In the genomic region with DNA sequence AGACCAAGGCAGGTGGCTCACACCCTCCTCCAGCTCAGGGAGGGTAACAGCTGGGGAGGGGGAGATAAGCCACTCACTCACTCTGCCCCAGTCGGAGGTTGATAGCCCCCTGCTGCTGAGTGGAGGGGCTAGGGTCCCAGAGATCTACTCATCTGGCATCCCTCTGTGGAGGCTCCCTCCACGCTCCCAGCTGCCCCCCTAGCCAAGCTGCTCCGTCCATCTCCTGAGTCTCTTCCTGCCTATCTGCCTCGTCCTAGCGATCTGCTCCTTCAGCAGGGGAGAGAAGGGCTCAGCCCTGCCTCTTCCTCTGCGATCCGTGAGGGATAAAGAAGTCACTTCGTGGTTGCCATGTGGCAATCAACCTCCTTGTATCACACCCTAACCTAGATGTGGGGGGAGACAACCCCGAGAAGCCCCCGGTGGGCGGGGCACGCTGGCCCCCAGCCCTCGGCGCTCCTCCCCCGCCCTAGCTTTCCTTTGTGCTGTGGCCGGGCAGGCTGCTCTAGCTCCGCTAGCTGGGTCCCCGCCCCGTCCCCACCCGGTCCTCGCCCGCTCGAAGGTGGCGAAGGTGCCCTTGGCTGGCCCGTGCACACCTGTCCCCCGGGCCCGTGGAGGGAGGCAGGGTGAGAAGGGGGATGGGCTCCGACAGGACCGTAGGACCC, we compare ENCODE assay signal across 8 mouse cellular contexts. TPM values are rescaled to one million over a fixed set of nuclear protein-coding genes. Genes with fewer than 3 reads are reported as not detected.
DNase-seq lines count a peak whose midpoint lies in the region; ATAC-seq and TF ChIP-seq lines count a peak whose summit lies in the region.

No protein-coding gene starts in this region.

- H3K4me3 ChIP-seq in cerebellum, adult 2 months (replicated peaks; ENCODE audit: insufficient read depth, low read depth, low read length), result peak overlapping the region; percentile 43
- peak overlapping the region; percentile 98 for H3K4me3 ChIP-seq in hindbrain, embryonic 12.5 days
- peak overlapping the region; percentile 56 for H3K4me3 ChIP-seq in liver, postnatal 0 days (ENCODE audit: low read depth, low read length)
- H3K4me3 ChIP-seq in small intestine, adult 2 months (ENCODE audit: low read depth, low read length), result peak overlapping the region; percentile 71

- DNase-seq in cerebellum, adult 2 months, result peak in 1 of 2 experiments; percentile 35
- no peak for DNase-seq in cerebellum, adult 8-10 months
- peak; percentile 39 for DNase-seq in 3T3-L1 (ENCODE audit: low read depth, low spot score)
- DNase-seq in embryo, embryonic 9.5 days (ENCODE audit: extremely low spot score), result peak; percentile 80
- DNase-seq in liver, postnatal 0 days, result no peak
- no peak for DNase-seq in spleen, postnatal 14 days (ENCODE audit: low spot score in 2 of 2)

- no peak for TF ChIP-seq CTCF in cerebellum, adult 2 months (IDR thresholded peaks at IDR 0.05; ENCODE audit: borderline replicate concordance, insufficient read depth, low read depth, low read length)
- TF ChIP-seq CTCF in liver, postnatal 0 days (IDR thresholded peaks at IDR 0.05; ENCODE audit: low read depth), result no peak
- no peak for TF ChIP-seq CTCF in small intestine, adult 2 months (IDR thresholded peaks at IDR 0.05; ENCODE audit: extremely low read depth, insufficient read length, insufficient replicate concordance, low read depth, low read length)

- H3K27ac ChIP-seq in cerebellum, adult 2 months (ENCODE audit: insufficient read depth, low read length), result no peak overlapping the region
- peak overlapping the region; percentile 99 for H3K27ac ChIP-seq in hindbrain, embryonic 12.5 days
- H3K27ac ChIP-seq in liver, postnatal 0 days (ENCODE audit: low read depth), result peak overlapping the region; percentile 51; the same call in 1 of the 2 replicates
- no peak overlapping the region for H3K27ac ChIP-seq in small intestine, adult 2 months (ENCODE audit: insufficient read depth, low read depth, low read length)

- H3K27me3 ChIP-seq in cerebellum, adult 2 months (ENCODE audit: control insufficient read depth, insufficient read depth, low read length), result no peaks in the 10 kb centered on the region
- no peaks in the 10 kb centered on the region for H3K27me3 ChIP-seq in hindbrain, embryonic 12.5 days
- H3K27me3 ChIP-seq in liver, postnatal 0 days (ENCODE audit: insufficient read depth, low read length), result peaks cover 46% of the 10 kb centered on the region
- peaks cover 30% of the 10 kb centered on the region for H3K27me3 ChIP-seq in small intestine, adult 2 months (ENCODE audit: control insufficient read depth, insufficient read depth, low read length)

- H3K9ac ChIP-seq in hindbrain, embryonic 12.5 days, result peak overlapping the region; percentile 100
- peak overlapping the region; percentile 64 for H3K9ac ChIP-seq in liver, postnatal 0 days (replicated peaks)

- peaks cover 4% of the 10 kb centered on the region; the same call in 1 of the 2 replicates for H3K4me1 ChIP-seq in cerebellum, adult 2 months (ENCODE audit: control insufficient read depth, insufficient read depth, low read length)
- peaks cover 49% of the 10 kb centered on the region for H3K4me1 ChIP-seq in hindbrain, embryonic 12.5 days
- H3K4me1 ChIP-seq in liver, postnatal 0 days (ENCODE audit: insufficient read depth), result peaks cover 7% of the 10 kb centered on the region
- peaks cover 7% of the 10 kb centered on the region for H3K4me1 ChIP-seq in small intestine, adult 2 months (ENCODE audit: control insufficient read depth, insufficient read depth, insufficient read length, low read length)

- peak overlapping the region; percentile 96 for H3K4me2 ChIP-seq in hindbrain, embryonic 12.5 days (replicated peaks)
- peak overlapping the region; percentile 81 for H3K4me2 ChIP-seq in liver, postnatal 0 days (ENCODE audit: low read depth, low read length)

- peak; percentile 35 for ATAC-seq in hindbrain, embryonic 12.5 days (ENCODE audit: low FRiP score)
- ATAC-seq in liver, postnatal 0 days, result peak; percentile 33

- no peaks in the 10 kb centered on the region for H3K9me3 ChIP-seq in hindbrain, embryonic 12.5 days (replicated peaks)
- no peaks in the 10 kb centered on the region for H3K9me3 ChIP-seq in liver, postnatal 0 days (ENCODE audit: low read length)

- H3K36me3 ChIP-seq in hindbrain, embryonic 12.5 days, result peaks cover 13% of the 10 kb centered on the region
- no peaks in the 10 kb centered on the region for H3K36me3 ChIP-seq in liver, postnatal 0 days (replicated peaks; ENCODE audit: insufficient read depth, low read length)
- H3K36me3 ChIP-seq in small intestine, adult 2 months (ENCODE audit: control insufficient read depth, insufficient read depth, low read length), result no peaks in the 10 kb centered on the region

- TF ChIP-seq EP300 in liver, postnatal 0 days (IDR thresholded peaks at IDR 0.05; ENCODE audit: low read depth), result no peak

- no peak for TF ChIP-seq POLR2A in cerebellum, adult 2 months (IDR thresholded peaks at IDR 0.05; ENCODE audit: borderline replicate concordance, insufficient read depth, low read length)
- no peak for TF ChIP-seq POLR2A in small intestine, adult 2 months (IDR thresholded peaks at IDR 0.05; ENCODE audit: low read depth, low read length)

- 1% methylated on average over 29 of the region's 29 CpGs for WGBS in cerebellum, adult 2 months
- WGBS in hindbrain, embryonic 12.5 days, result 0% methylated on average over 25 of the region's 29 CpGs
- WGBS in liver, postnatal 0 days (ENCODE audit: insufficient replicate concordance), result 7% methylated on average over 29 of the region's 29 CpGs
- 2% methylated on average over 29 of the region's 29 CpGs for WGBS in small intestine, adult 2 months

RNA-seq across cellular contexts. Expression of a gene that starts 0.9 kb away (rescaled TPM):
- 97.4 and 108 TPM in 2 replicates for polyA plus RNA-seq in cerebellum, adult 2 months (2012; rRNA removed)
- 585 and 628 TPM in 2 replicates for polyA plus RNA-seq in hindbrain, embryonic 12.5 days (2016; fragmentation: Nextera tagmentation; extraction: Ambion mirVana)
- 4.1 and 4.2 TPM in 2 replicates for polyA plus RNA-seq in liver, postnatal 0 days (2015; fragmentation: Nextera tagmentation; extraction: Ambion mirVana)
- 8.9 and 9.8 TPM in 2 replicates for polyA plus RNA-seq in small intestine, adult 2 months (2012; rRNA removed)

RNA-seq across cellular contexts. Expression of a gene that starts 23.0 kb away (rescaled TPM):
- polyA plus RNA-seq in cerebellum, adult 2 months (2012; rRNA removed), result 10.7 and 13.0 TPM in 2 replicates
- 1.1 and 1.5 TPM in 2 replicates for polyA plus RNA-seq in hindbrain, embryonic 12.5 days (2016; fragmentation: Nextera tagmentation; extraction: Ambion mirVana)
- polyA plus RNA-seq in liver, postnatal 0 days (2015; fragmentation: Nextera tagmentation; extraction: Ambion mirVana), result not detected in 2 replicates
- polyA plus RNA-seq in small intestine, adult 2 months (2012; rRNA removed), result 5.9 and 8.2 TPM in 2 replicates

RNA-seq across cellular contexts. Expression of a gene that starts 26.4 kb away (rescaled TPM):
- polyA plus RNA-seq in cerebellum, adult 2 months (2012; rRNA removed), result 66.8 and 67.2 TPM in 2 replicates
- 154 and 158 TPM in 2 replicates for polyA plus RNA-seq in hindbrain, embryonic 12.5 days (2016; fragmentation: Nextera tagmentation; extraction: Ambion mirVana)
- polyA plus RNA-seq in liver, postnatal 0 days (2015; fragmentation: Nextera tagmentation; extraction: Ambion mirVana), result 15.9 and 17.0 TPM in 2 replicates
- 57.1 and 60.2 TPM in 2 replicates for polyA plus RNA-seq in small intestine, adult 2 months (2012; rRNA removed)

RNA-seq across cellular contexts. Expression of a gene that starts 42.0 kb away (rescaled TPM):
- 9.3 and 9.8 TPM in 2 replicates for polyA plus RNA-seq in cerebellum, adult 2 months (2012; rRNA removed)
- polyA plus RNA-seq in hindbrain, embryonic 12.5 days (2016; fragmentation: Nextera tagmentation; extraction: Ambion mirVana), result 3.7 and 4.7 TPM in 2 replicates
- 18.1 and 20.2 TPM in 2 replicates for polyA plus RNA-seq in liver, postnatal 0 days (2015; fragmentation: Nextera tagmentation; extraction: Ambion mirVana)
- polyA plus RNA-seq in small intestine, adult 2 months (2012; rRNA removed), result 14.1 and 25.7 TPM in 2 replicates

RNA-seq across cellular contexts. Expression of a gene that starts 42.2 kb away (rescaled TPM):
- polyA plus RNA-seq in cerebellum, adult 2 months (2012; rRNA removed), result 52.7 and 53.9 TPM in 2 replicates
- 48.9 and 54.4 TPM in 2 replicates for polyA plus RNA-seq in hindbrain, embryonic 12.5 days (2016; fragmentation: Nextera tagmentation; extraction: Ambion mirVana)
- polyA plus RNA-seq in liver, postnatal 0 days (2015; fragmentation: Nextera tagmentation; extraction: Ambion mirVana), result 15.9 and 16.7 TPM in 2 replicates
- 21.1 and 38.4 TPM in 2 replicates for polyA plus RNA-seq in small intestine, adult 2 months (2012; rRNA removed)

Comparison
In these comparisons a context has a peak if more than half of its experiments do, and no peak if none do; other contexts are left out.
1. DNase-seq: peak in 3T3-L1 (single experiment) and embryo, embryonic 9.5 days (single experiment); none in cerebellum, adult 8-10 months (single experiment), liver, postnatal 0 days (single experiment) and spleen, postnatal 14 days (0 of 2).
2. H3K27ac ChIP-seq: peak in hindbrain, embryonic 12.5 days (single experiment) and liver, postnatal 0 days (single experiment); none in cerebellum, adult 2 months (single experiment) and small intestine, adult 2 months (single experiment).
3. H3K4me3 ChIP-seq: peak in every context shown above with its lines; median percentile 98 in hindbrain, embryonic 12.5 days; 71 in small intestine, adult 2 months; 56 in liver, postnatal 0 days; 43 in cerebellum, adult 2 months.